Mouse (Mus musculus): ENCODE results near the gene Rimbp2. TPM values are rescaled to one million over a fixed set of nuclear protein-coding genes. Genes with fewer than 3 reads are reported as not detected.

The Rimbp2 gene
- polyA plus RNA-seq, 1 experiment from 2014 or later = 4.1 TPM

GRCm38 (mm10) chr5:128951472-128951871 lies 1.8 kb downstream of the Rimbp2 start:
- no peaks in the 10 kb centered on the region for H3K27me3 ChIP-seq (replicated peaks; ENCODE audit: control insufficient read depth, insufficient read depth, low read length)
- peaks cover 12% of the 10 kb centered on the region for H3K4me1 ChIP-seq (replicated peaks; ENCODE audit: control insufficient read depth, insufficient read depth, low read length)
- H3K27ac ChIP-seq (ENCODE audit: low read length) = no peak overlapping the region
- H3K4me2 ChIP-seq (ENCODE audit: low read length) = peak overlapping the region; percentile 74
- peak overlapping the region; percentile 47 for H3K4me3 ChIP-seq (replicated peaks; ENCODE audit: low read length)
- ATAC-seq = no peak
- H3K9ac ChIP-seq (replicated peaks; ENCODE audit: low read depth, low read length) = peak overlapping the region; percentile 41; the same call in 1 of the 2 replicates
- 34% methylated on average over 4 of the region's 4 CpGs for WGBS
- H3K9me3 ChIP-seq (ENCODE audit: control insufficient read depth, low read length) = no peaks in the 10 kb centered on the region; the same call in 1 of the 2 replicates
- H3K36me3 ChIP-seq (ENCODE audit: control insufficient read depth, insufficient read depth) = no peaks in the 10 kb centered on the region

DNA sequence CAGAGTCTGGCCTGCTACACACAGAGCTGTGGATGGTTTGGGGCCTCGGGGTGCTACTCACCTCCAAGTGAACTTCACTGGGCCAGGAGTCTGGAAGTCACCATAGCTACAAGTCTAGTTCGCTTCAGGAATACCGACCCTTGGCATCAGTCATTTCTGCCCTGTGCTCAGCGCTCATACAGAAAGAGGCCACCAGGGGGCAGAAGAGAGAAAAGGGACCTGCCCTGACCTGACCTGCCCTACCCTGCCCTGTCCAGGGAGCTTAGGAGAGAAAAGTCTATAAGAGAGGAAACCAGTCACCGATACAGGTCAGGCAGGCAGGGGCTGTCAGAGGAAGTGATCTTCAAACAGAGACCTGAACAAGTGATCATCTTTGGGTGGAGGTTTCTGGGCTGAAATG lies 6.2 kb downstream of the Rimbp2 start:
- no peak overlapping the region for H3K9ac ChIP-seq (replicated peaks; ENCODE audit: low read depth, low read length)
- H3K4me3 ChIP-seq (replicated peaks; ENCODE audit: low read length) = no peak overlapping the region
- WGBS = 78% methylated on average over 5 of the region's 5 CpGs
- no peaks in the 10 kb centered on the region for H3K36me3 ChIP-seq (ENCODE audit: control insufficient read depth, insufficient read depth)
- peaks cover 4% of the 10 kb centered on the region; the same call in 1 of the 2 replicates for H3K4me1 ChIP-seq (replicated peaks; ENCODE audit: control insufficient read depth, insufficient read depth, low read length)
- no peak overlapping the region for H3K27ac ChIP-seq (ENCODE audit: low read length)
- H3K9me3 ChIP-seq (ENCODE audit: control insufficient read depth, low read length) = no peaks in the 10 kb centered on the region
- no peak overlapping the region for H3K4me2 ChIP-seq (ENCODE audit: low read length)
- no peaks in the 10 kb centered on the region for H3K27me3 ChIP-seq (replicated peaks; ENCODE audit: control insufficient read depth, insufficient read depth, low read length)
- ATAC-seq = no peak

DNA sequence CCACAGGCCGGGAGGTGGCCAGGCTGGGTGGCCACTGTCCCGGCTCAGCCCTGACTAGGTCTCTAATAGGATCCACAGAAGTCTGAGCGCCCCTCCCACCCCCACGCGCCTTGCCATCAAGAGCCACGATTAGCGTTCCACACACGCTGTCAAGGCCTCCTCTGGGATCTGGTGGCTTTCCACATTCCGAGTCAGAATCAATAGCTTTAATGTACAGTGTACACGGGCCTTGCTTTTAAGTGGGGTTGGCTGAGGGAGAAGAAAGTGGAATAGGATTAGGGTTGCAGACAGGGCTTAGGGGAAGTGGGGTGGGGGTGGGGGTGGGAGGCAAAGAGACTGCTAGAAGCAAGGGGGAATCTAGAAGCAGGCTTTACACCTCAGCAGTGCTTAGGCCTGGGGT lies 12.8 kb downstream of the Rimbp2 start:
- H3K4me3 ChIP-seq (replicated peaks; ENCODE audit: low read length) = no peak overlapping the region
- no peaks in the 10 kb centered on the region for H3K9me3 ChIP-seq (ENCODE audit: control insufficient read depth, low read length)
- H3K27me3 ChIP-seq (replicated peaks; ENCODE audit: control insufficient read depth, insufficient read depth, low read length) = no peaks in the 10 kb centered on the region
- H3K9ac ChIP-seq (replicated peaks; ENCODE audit: low read depth, low read length) = no peak overlapping the region
- no peak for ATAC-seq
- H3K27ac ChIP-seq (ENCODE audit: low read length) = no peak overlapping the region
- 80% methylated on average over 10 of the region's 10 CpGs for WGBS
- no peak overlapping the region for H3K4me2 ChIP-seq (ENCODE audit: low read length)
- no peaks in the 10 kb centered on the region for H3K36me3 ChIP-seq (ENCODE audit: control insufficient read depth, insufficient read depth)
- peaks cover 4% of the 10 kb centered on the region for H3K4me1 ChIP-seq (replicated peaks; ENCODE audit: control insufficient read depth, insufficient read depth, low read length)

DNA sequence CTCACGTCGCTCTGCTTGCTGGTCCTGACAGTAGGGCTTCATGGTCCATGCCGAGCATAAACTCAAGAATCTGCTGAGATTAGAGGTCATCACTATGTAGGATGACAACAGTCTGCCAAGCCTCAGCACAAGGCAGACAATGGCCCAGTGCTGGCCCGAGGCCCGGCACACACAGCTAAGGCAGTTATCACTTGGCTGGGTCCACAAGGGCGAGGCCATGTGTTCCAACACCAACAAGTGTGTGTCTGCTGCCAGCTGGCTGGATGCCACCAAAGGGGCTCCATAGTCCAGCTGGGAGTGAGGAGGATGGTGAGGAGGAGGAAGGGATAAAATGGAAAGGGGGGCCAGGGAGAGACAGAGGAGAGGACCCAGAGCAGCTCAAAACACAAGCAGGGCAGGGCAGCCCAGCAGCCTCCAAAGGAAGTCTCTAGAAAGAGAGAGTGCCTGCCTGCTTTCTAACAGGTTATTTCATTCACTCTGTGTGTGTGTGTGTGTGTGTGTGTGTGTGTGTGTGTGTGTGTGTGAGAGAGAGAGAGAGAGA lies 17.9 kb downstream of the Rimbp2 start:
- Histone ChIP-seq H3K4me2 (ENCODE audit: low read length) (no peak overlapping the region), H3K27ac (ENCODE audit: low read length) (no peak overlapping the region), H3K4me1 (replicated peaks; ENCODE audit: control insufficient read depth, insufficient read depth, low read length) (peaks cover 10% of the 10 kb centered on the region), H3K36me3 (ENCODE audit: control insufficient read depth, insufficient read depth) (no peaks in the 10 kb centered on the region), H3K27me3 (replicated peaks; ENCODE audit: control insufficient read depth, insufficient read depth, low read length) (no peaks in the 10 kb centered on the region), H3K4me3 (replicated peaks; ENCODE audit: low read length) (no peak overlapping the region), H3K9ac (replicated peaks; ENCODE audit: low read depth, low read length) (no peak overlapping the region), H3K9me3 (ENCODE audit: control insufficient read depth, low read length) (0 out of 2 replicates have a peak, but pooled peaks cover 2% of the 10 kb centered on the region)
- 34% methylated on average over 6 of the region's 6 CpGs for WGBS
- peak; percentile 72; the same call in 1 of the 2 replicates for ATAC-seq

GRCm38 (mm10) chr5:128932776-128933175 lies 20.5 kb downstream of the Rimbp2 start:
- H3K9ac ChIP-seq (replicated peaks; ENCODE audit: low read depth, low read length) = no peak overlapping the region
- no peak overlapping the region for H3K4me2 ChIP-seq (ENCODE audit: low read length)
- no peak for ATAC-seq
- no peak overlapping the region for H3K27ac ChIP-seq (ENCODE audit: low read length)
- no peaks in the 10 kb centered on the region for H3K27me3 ChIP-seq (replicated peaks; ENCODE audit: control insufficient read depth, insufficient read depth, low read length)
- no peak overlapping the region for H3K4me3 ChIP-seq (replicated peaks; ENCODE audit: low read length)
- 0 out of 2 replicates have a peak, but pooled peaks cover 2% of the 10 kb centered on the region for H3K9me3 ChIP-seq (ENCODE audit: control insufficient read depth, low read length)
- H3K36me3 ChIP-seq (ENCODE audit: control insufficient read depth, insufficient read depth) = no peaks in the 10 kb centered on the region
- WGBS = 19% methylated on average over 5 of the region's 5 CpGs
- peaks cover 10% of the 10 kb centered on the region for H3K4me1 ChIP-seq (replicated peaks; ENCODE audit: control insufficient read depth, insufficient read depth, low read length)

DNA sequence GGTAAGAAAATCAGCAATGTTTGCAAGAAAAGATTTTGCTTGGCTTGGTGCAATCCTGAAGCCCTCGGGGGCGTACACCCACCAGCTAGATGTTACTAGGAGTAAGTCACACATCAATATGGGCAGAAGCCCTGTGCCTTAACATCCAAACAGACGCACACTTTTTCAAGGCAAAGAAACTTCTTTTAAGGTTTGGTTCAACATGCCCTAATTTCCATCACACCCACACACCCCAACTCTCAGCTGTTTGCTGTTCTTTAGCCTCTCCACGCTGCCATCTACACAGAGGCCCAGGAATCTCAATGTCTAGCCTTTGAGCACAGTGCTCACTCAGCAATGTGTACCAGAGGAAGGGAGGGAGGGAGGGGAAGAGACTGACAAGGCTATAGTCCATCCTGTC lies 28.2 kb downstream of the Rimbp2 start:
- no peak overlapping the region for H3K4me3 ChIP-seq (replicated peaks; ENCODE audit: low read length)
- no peak overlapping the region for H3K9ac ChIP-seq (replicated peaks; ENCODE audit: low read depth, low read length)
- no peaks in the 10 kb centered on the region for H3K9me3 ChIP-seq (ENCODE audit: control insufficient read depth, low read length)
- no peak overlapping the region for H3K27ac ChIP-seq (ENCODE audit: low read length)
- WGBS = 83% methylated on average over 4 of the region's 4 CpGs
- no peaks in the 10 kb centered on the region for H3K27me3 ChIP-seq (replicated peaks; ENCODE audit: control insufficient read depth, insufficient read depth, low read length)
- no peaks in the 10 kb centered on the region for H3K4me1 ChIP-seq (replicated peaks; ENCODE audit: control insufficient read depth, insufficient read depth, low read length)
- no peak overlapping the region for H3K4me2 ChIP-seq (ENCODE audit: low read length)
- ATAC-seq = no peak
- H3K36me3 ChIP-seq (ENCODE audit: control insufficient read depth, insufficient read depth) = no peaks in the 10 kb centered on the region

GRCm38 (mm10) chr5:128920112-128920511 lies 33.2 kb downstream of the Rimbp2 start:
- Histone ChIP-seq H3K36me3 (ENCODE audit: control insufficient read depth, insufficient read depth) (no peaks in the 10 kb centered on the region), H3K27ac (ENCODE audit: low read length) (no peak overlapping the region), H3K4me2 (ENCODE audit: low read length) (no peak overlapping the region), H3K9ac (replicated peaks; ENCODE audit: low read depth, low read length) (no peak overlapping the region), H3K27me3 (replicated peaks; ENCODE audit: control insufficient read depth, insufficient read depth, low read length) (no peaks in the 10 kb centered on the region), H3K4me1 (replicated peaks; ENCODE audit: control insufficient read depth, insufficient read depth, low read length) (no peaks in the 10 kb centered on the region), H3K9me3 (ENCODE audit: control insufficient read depth, low read length) (no peaks in the 10 kb centered on the region), H3K4me3 (replicated peaks; ENCODE audit: low read length) (no peak overlapping the region)
- ATAC-seq = no peak
- 24% methylated on average over 5 of the region's 5 CpGs for WGBS

DNA sequence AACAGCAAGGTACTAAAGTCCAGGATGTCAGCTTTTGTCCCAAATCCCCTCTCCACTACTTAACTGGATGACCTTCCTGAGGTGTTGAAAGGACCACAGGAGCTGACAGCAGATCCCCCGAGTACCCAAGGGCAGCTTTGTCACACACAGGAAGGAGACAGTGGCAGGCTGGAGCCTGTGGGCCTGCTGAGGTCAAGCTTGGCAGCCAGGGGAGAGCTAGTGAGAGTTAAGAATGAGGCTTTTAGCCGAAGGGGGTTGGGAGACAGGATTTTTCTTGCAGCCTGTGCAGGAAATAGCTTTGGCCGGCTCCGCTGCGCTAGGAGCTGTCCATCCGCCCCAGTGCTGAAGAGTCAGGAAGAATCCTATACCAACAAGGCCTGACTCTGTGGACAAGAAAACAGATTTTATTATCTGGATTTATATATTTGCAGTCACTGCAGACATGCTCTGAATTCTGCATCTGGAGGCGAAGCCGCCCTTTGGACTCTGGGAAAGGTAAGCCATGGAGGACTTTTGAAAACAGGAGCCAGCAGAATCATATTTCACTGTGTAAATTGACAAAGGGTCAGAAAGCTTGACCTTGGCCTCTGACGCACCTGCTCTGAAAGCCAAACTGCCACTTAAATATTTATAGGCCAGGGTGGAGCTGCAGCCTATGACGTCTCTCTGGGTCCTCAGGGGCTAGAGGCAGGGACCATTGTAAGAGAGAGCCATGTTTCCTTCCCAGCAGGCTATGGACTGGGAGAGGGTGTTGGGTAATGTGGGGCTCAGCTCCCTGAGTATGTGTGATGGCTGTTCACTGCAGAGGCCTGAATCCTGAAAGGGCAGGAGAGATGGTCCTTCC lies 35.9 kb downstream of the Rimbp2 start:
- no peak overlapping the region for H3K4me3 ChIP-seq (replicated peaks; ENCODE audit: low read length)
- no peak overlapping the region for H3K27ac ChIP-seq (ENCODE audit: low read length)
- H3K4me1 ChIP-seq (replicated peaks; ENCODE audit: control insufficient read depth, insufficient read depth, low read length) = no peaks in the 10 kb centered on the region
- H3K9me3 ChIP-seq (ENCODE audit: control insufficient read depth, low read length) = no peaks in the 10 kb centered on the region
- WGBS = 17% methylated on average over 10 of the region's 10 CpGs
- H3K36me3 ChIP-seq (ENCODE audit: control insufficient read depth, insufficient read depth) = no peaks in the 10 kb centered on the region
- no peak for ATAC-seq
- H3K9ac ChIP-seq (replicated peaks; ENCODE audit: low read depth, low read length) = no peak overlapping the region
- no peak overlapping the region for H3K4me2 ChIP-seq (ENCODE audit: low read length)
- H3K27me3 ChIP-seq (replicated peaks; ENCODE audit: control insufficient read depth, insufficient read depth, low read length) = no peaks in the 10 kb centered on the region

DNA sequence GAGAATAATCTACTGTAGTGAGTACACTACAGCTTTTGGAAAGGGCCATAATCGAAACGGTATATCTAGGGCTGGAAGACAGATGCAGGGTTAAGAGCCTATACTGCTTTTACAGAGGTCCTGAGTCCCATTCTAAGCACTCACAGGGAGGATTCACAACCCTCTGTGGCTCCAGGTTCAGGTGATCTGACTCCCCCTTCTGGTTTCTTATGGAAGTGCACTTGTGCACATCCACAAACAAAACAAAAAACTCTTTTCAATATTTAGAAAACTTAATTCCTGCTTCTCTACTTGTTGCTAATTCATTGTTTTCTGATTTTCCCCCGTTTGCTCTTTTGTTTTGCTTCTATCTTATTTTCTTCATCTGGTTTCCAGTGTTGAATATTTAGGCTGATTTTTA lies 39.5 kb downstream of the Rimbp2 start:
- Histone ChIP-seq H3K4me3 (replicated peaks; ENCODE audit: low read length) (no peak overlapping the region), H3K27me3 (replicated peaks; ENCODE audit: control insufficient read depth, insufficient read depth, low read length) (no peaks in the 10 kb centered on the region), H3K9ac (replicated peaks; ENCODE audit: low read depth, low read length) (no peak overlapping the region), H3K27ac (ENCODE audit: low read length) (no peak overlapping the region), H3K4me2 (ENCODE audit: low read length) (no peak overlapping the region), H3K9me3 (ENCODE audit: control insufficient read depth, low read length) (no peaks in the 10 kb centered on the region), H3K4me1 (replicated peaks; ENCODE audit: control insufficient read depth, insufficient read depth, low read length) (no peaks in the 10 kb centered on the region), H3K36me3 (ENCODE audit: control insufficient read depth, insufficient read depth) (no peaks in the 10 kb centered on the region)
- WGBS = 84% methylated on average over 3 of the region's 3 CpGs
- no peak for ATAC-seq
